Mouse (Mus musculus): Measurements from ENCODE around the gene Csrp3. TPM values are rescaled to one million over a fixed set of nuclear protein-coding genes. Genes with fewer than 3 reads are reported as not detected.

Gene Csrp3
- polyA plus RNA-seq, 1 experiment, result not detected

DNA sequence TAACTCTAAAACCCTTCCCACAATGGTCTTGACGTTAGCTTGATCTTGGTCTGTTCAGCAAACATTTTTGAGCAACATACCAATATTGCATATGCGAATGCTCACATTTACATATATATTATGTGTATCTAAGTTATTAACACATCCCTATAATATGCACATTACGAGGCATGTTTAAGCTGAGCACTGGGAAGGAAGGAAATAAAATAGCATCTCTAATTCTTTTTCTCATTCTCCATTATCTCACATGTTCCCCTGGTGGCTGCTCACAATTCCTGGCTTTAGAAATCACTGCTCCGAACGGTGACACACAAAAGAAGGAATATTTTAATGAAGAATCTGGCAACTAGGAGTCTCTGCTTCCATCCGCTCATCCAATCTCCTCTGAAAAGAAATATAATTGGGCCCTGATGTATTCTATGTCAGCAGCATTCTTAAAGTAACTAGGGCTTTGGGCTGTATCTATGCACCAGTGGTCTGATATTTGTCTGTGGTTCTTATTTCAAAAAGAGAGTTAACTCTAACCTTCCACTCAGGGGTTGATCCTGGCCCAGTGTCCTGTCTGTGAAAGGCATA, 3.8 kb upstream of the Csrp3 start:
- Histone ChIP-seq H3K4me1 (ENCODE audit: control insufficient read depth, insufficient read depth, low read length) (no peaks in the 10 kb centered on the region), H3K9me3 (replicated peaks; ENCODE audit: control insufficient read depth, insufficient read depth, low read length, poor library complexity, severe bottlenecking) (peaks cover 4% of the 10 kb centered on the region), H3K27ac (ENCODE audit: insufficient read depth, low read length) (no peak overlapping the region), H3K36me3 (ENCODE audit: control insufficient read depth, insufficient read depth, low read length, poor library complexity, severe bottlenecking) (no peaks in the 10 kb centered on the region), H3K27me3 (ENCODE audit: control insufficient read depth, insufficient read depth, low read length, poor library complexity, severe bottlenecking) (no peaks in the 10 kb centered on the region), H3K9ac (ENCODE audit: low read depth, poor library complexity, severe bottlenecking) (no peak overlapping the region), H3K4me3 (ENCODE audit: low read depth, low read length) (no peak overlapping the region)
- TF ChIP-seq EP300 (IDR thresholded peaks at IDR 0.05; ENCODE audit: insufficient read depth, low read depth, low read length) (no peak), CTCF (IDR thresholded peaks at IDR 0.05; ENCODE audit: low read depth, low read length) (no peak), POLR2A (IDR thresholded peaks at IDR 0.05; ENCODE audit: insufficient read depth, low read length) (no peak)

DNA sequence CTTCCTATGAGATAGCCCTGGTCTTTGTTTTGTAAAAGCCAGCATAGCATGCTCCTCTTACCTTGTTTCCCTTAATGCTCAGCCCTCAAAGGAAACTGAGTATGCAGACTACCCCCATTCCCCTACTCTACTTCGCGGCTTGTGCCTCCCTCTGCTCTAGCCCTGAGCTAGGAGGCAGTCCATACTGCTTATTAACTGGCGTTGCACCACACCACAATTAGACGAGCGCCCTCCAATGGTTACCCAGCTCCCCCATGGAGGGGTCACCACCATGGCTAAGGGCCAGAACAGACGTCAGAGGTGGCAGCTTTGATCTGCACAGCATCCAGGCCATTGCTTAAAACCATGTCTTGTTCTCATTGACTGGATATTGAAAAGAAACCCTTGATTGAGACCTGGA, 1.1 kb downstream of the Csrp3 start:
- Histone ChIP-seq H3K9ac (ENCODE audit: low read depth, poor library complexity, severe bottlenecking) (no peak overlapping the region), H3K4me3 (ENCODE audit: low read depth, low read length) (no peak overlapping the region), H3K27me3 (ENCODE audit: control insufficient read depth, insufficient read depth, low read length, poor library complexity, severe bottlenecking) (no peaks in the 10 kb centered on the region), H3K36me3 (ENCODE audit: control insufficient read depth, insufficient read depth, low read length, poor library complexity, severe bottlenecking) (no peaks in the 10 kb centered on the region), H3K4me1 (ENCODE audit: control insufficient read depth, insufficient read depth, low read length) (no peaks in the 10 kb centered on the region), H3K9me3 (replicated peaks; ENCODE audit: control insufficient read depth, insufficient read depth, low read length, poor library complexity, severe bottlenecking) (peaks cover 4% of the 10 kb centered on the region), H3K27ac (ENCODE audit: insufficient read depth, low read length) (no peak overlapping the region)
- TF ChIP-seq POLR2A (IDR thresholded peaks at IDR 0.05; ENCODE audit: insufficient read depth, low read length) (no peak), EP300 (IDR thresholded peaks at IDR 0.05; ENCODE audit: insufficient read depth, low read depth, low read length) (no peak), CTCF (IDR thresholded peaks at IDR 0.05; ENCODE audit: low read depth, low read length) (no peak)

DNA sequence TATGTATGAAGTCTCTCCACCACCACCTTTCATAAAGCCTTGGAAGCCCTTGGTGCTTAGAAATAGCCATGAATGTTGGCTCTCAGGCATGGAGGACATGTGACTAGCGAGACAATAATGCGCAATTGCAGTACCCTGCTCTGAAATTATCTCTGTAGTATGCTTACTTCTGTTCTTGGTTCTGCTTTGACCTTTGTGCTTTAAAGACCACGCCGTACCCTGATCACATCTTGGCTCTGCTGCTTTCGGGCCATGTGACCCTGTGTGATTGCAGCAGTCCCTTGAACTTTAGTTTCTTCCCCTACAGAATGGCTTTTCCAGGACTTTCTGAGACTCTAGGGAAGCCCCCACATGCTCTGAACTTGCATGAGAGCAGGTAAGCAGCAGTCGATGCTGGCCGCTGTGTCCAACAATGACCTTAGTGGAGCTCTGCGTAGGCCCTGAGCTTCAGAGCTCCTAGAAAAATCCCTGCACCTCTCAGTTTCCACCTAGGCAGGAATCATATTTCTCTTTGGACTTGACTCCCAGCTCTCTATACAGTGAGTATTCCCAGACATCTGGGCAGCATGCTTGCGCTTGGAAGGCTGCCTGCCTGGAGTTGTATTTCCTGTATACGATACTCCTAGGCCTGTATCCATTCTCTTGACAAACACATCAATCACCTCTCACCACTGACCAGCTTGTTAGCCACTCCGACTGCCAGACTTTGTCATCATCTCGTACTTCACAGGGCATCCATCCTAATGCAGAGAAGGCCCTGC, 2.4 kb downstream of the Csrp3 start:
- Histone ChIP-seq H3K27ac (ENCODE audit: insufficient read depth, low read length) (no peak overlapping the region), H3K4me1 (ENCODE audit: control insufficient read depth, insufficient read depth, low read length) (no peaks in the 10 kb centered on the region), H3K9ac (ENCODE audit: low read depth, poor library complexity, severe bottlenecking) (no peak overlapping the region), H3K27me3 (ENCODE audit: control insufficient read depth, insufficient read depth, low read length, poor library complexity, severe bottlenecking) (no peaks in the 10 kb centered on the region), H3K4me3 (ENCODE audit: low read depth, low read length) (no peak overlapping the region), H3K36me3 (ENCODE audit: control insufficient read depth, insufficient read depth, low read length, poor library complexity, severe bottlenecking) (no peaks in the 10 kb centered on the region), H3K9me3 (replicated peaks; ENCODE audit: control insufficient read depth, insufficient read depth, low read length, poor library complexity, severe bottlenecking) (peaks cover 4% of the 10 kb centered on the region)
- no peak for TF ChIP-seq EP300 (IDR thresholded peaks at IDR 0.05; ENCODE audit: insufficient read depth, low read depth, low read length)

DNA sequence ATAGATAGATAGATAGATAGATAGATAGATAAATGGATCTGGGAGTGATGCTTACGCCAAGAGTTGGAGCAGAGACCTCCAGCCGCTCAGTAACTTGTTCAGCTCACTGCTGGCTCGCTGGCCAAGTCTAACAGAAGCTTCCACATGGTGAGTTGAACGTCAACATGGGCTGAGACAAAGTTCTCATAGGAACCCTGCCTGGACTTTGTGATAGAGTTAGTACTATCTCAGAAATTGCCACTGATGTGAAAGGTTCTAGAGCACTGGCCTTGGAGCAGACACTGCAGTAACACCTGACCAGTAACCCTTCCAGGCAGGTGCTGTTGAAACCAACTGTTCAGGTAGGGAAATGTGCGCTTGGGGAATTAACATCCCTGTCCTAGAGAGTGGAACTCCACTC, 4.3 kb downstream of the Csrp3 start:
- Histone ChIP-seq H3K36me3 (ENCODE audit: control insufficient read depth, insufficient read depth, low read length, poor library complexity, severe bottlenecking) (no peaks in the 10 kb centered on the region), H3K9me3 (replicated peaks; ENCODE audit: control insufficient read depth, insufficient read depth, low read length, poor library complexity, severe bottlenecking) (peaks cover 4% of the 10 kb centered on the region; the same call in 1 of the 2 replicates), H3K4me1 (ENCODE audit: control insufficient read depth, insufficient read depth, low read length) (no peaks in the 10 kb centered on the region), H3K27ac (ENCODE audit: insufficient read depth, low read length) (no peak overlapping the region), H3K27me3 (ENCODE audit: control insufficient read depth, insufficient read depth, low read length, poor library complexity, severe bottlenecking) (no peaks in the 10 kb centered on the region), H3K4me3 (ENCODE audit: low read depth, low read length) (no peak overlapping the region), H3K9ac (ENCODE audit: low read depth, poor library complexity, severe bottlenecking) (no peak overlapping the region)
- no peak for TF ChIP-seq EP300 (IDR thresholded peaks at IDR 0.05; ENCODE audit: insufficient read depth, low read depth, low read length)

DNA sequence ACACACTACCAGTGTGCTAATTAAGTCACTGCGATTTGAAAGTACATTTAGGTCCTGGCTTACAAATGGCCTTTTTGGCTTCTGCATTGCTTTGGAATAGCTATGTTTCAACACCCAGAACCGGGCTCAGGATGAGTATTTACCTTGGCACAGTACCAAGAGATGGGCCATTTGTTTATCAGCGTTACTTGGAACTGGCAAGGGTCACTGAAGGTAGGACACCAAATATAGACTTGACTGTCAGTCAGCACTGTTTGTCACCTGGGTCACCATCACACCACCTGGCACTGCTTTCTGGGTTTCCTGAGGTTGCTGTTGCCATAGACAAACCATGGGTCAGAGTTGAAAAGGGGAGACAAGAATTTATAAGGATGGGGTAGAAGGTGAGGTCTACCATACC, 5.5 kb downstream of the Csrp3 start:
- Histone ChIP-seq H3K27ac (ENCODE audit: insufficient read depth, low read length) (no peak overlapping the region), H3K27me3 (ENCODE audit: control insufficient read depth, insufficient read depth, low read length, poor library complexity, severe bottlenecking) (no peaks in the 10 kb centered on the region), H3K4me1 (ENCODE audit: control insufficient read depth, insufficient read depth, low read length) (no peaks in the 10 kb centered on the region), H3K9ac (ENCODE audit: low read depth, poor library complexity, severe bottlenecking) (no peak overlapping the region), H3K4me3 (ENCODE audit: low read depth, low read length) (no peak overlapping the region), H3K36me3 (ENCODE audit: control insufficient read depth, insufficient read depth, low read length, poor library complexity, severe bottlenecking) (no peaks in the 10 kb centered on the region), H3K9me3 (replicated peaks; ENCODE audit: control insufficient read depth, insufficient read depth, low read length, poor library complexity, severe bottlenecking) (no peaks in the 10 kb centered on the region)
- no peak for TF ChIP-seq CTCF (IDR thresholded peaks at IDR 0.05; ENCODE audit: low read depth, low read length)
- TF ChIP-seq EP300 (IDR thresholded peaks at IDR 0.05; ENCODE audit: insufficient read depth, low read depth, low read length), result no peak
- no peak for TF ChIP-seq POLR2A (IDR thresholded peaks at IDR 0.05; ENCODE audit: insufficient read depth, low read length)

DNA sequence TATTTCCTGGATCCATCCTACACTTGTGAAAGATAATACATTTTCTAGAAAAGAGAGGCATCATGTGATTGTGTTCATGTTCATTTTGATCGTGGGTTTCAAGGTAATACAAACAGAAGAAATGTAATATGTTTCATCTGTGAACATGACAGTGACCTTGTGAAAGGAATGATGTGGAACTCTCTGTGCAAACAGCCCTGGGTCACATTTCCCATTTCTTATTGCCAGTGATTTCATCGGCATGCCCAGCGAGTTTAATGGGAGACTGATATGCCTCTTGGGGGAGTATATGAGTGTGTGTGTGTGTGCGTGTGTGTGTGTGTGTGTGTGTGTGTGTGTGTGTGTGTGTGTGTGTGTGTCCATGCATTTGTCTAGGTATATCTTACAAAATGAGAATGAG, 6.3 kb downstream of the Csrp3 start:
- no peaks in the 10 kb centered on the region for H3K9me3 ChIP-seq (replicated peaks; ENCODE audit: control insufficient read depth, insufficient read depth, low read length, poor library complexity, severe bottlenecking)
- no peaks in the 10 kb centered on the region for H3K36me3 ChIP-seq (ENCODE audit: control insufficient read depth, insufficient read depth, low read length, poor library complexity, severe bottlenecking)
- H3K4me1 ChIP-seq (ENCODE audit: control insufficient read depth, insufficient read depth, low read length), result no peaks in the 10 kb centered on the region
- no peak for TF ChIP-seq CTCF (IDR thresholded peaks at IDR 0.05; ENCODE audit: low read depth, low read length)
- TF ChIP-seq POLR2A (IDR thresholded peaks at IDR 0.05; ENCODE audit: insufficient read depth, low read length), result no peak
- TF ChIP-seq EP300 (IDR thresholded peaks at IDR 0.05; ENCODE audit: insufficient read depth, low read depth, low read length), result no peak
- H3K27ac ChIP-seq (ENCODE audit: insufficient read depth, low read length), result no peak overlapping the region
- H3K4me3 ChIP-seq (ENCODE audit: low read depth, low read length), result no peak overlapping the region
- H3K27me3 ChIP-seq (ENCODE audit: control insufficient read depth, insufficient read depth, low read length, poor library complexity, severe bottlenecking), result no peaks in the 10 kb centered on the region
- H3K9ac ChIP-seq (ENCODE audit: low read depth, poor library complexity, severe bottlenecking), result no peak overlapping the region

Data from ES-Bruce4 (cell line).